8 mouse cellular contexts compared by ENCODE assay signal in the genomic region with DNA sequence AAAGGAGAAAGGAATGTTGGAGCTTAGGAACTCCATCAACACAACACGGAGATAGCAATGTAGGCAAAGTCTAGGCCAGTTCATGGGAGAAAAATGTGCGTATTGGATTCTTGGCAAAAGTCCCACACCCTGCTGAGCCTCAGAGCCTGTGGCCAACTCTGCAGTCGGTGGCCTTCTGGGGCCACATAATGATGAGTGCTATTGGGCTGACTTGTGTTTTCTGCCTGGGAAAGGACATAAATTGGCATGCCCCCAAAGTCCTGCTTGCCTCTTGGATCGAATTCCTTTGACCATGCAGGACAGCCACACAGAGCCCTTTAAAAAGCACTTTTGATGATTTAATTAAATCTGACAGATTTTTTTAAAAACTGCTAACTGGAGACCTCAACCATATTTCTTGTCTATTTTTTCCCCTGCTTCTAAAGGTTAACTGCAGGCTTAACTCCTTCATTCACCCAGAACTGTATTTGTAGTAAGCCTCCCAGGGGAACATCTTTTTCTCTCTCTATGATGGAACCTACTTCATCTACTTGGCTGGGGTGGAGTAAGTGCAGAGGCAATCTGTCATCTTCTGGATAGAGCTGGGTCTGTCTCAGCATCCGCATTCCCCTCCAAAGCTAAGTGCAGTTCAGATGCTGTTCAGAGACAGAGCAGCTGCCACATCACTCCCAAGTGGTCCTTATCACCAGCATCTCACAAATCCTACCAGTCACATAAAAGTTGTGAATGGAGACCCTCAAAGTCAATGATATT.
DNase-seq lines count a peak whose midpoint lies in the region; ATAC-seq and TF ChIP-seq lines count a peak whose summit lies in the region.

No protein-coding gene starts in this region.

- H3K9me3 ChIP-seq in neural tube, embryonic 11.5 days (ENCODE audit: control insufficient read depth, low read length), result no peaks in the 10 kb centered on the region
- no peaks in the 10 kb centered on the region for H3K9me3 ChIP-seq in stomach, postnatal 0 days (ENCODE audit: control insufficient read depth, low read length)

- no peak overlapping the region for H3K9ac ChIP-seq in neural tube, embryonic 11.5 days (ENCODE audit: low read length)
- no peak overlapping the region for H3K9ac ChIP-seq in stomach, postnatal 0 days (ENCODE audit: low read length)

- no peak overlapping the region for H3K4me2 ChIP-seq in neural tube, embryonic 11.5 days (ENCODE audit: low read depth)
- H3K4me2 ChIP-seq in stomach, postnatal 0 days (replicated peaks; ENCODE audit: low read depth), result no peak overlapping the region

- WGBS in neural tube, embryonic 11.5 days, result 65% methylated on average over 5 of the region's 5 CpGs
- 25% methylated on average over 5 of the region's 5 CpGs for WGBS in stomach, postnatal 0 days

- intact Hi-C loops in gastrocnemius, postnatal 14 days (cut with DNase I; ENCODE audit: low total_unique reads), result no loop called here

- TF ChIP-seq EP300 in stomach, postnatal 0 days (optimal IDR thresholded peaks at IDR 0.05), result no peak

- H3K4me3 ChIP-seq in neural tube, embryonic 11.5 days (ENCODE audit: low read depth, low read length), result no peak overlapping the region
- H3K4me3 ChIP-seq in stomach, postnatal 0 days (ENCODE audit: low read depth, low read length), result no peak overlapping the region

- no peak for TF ChIP-seq CTCF in stomach, postnatal 0 days (IDR thresholded peaks at IDR 0.05; ENCODE audit: low read depth)

- DNase-seq in embryo, embryonic 11 days, result peak; percentile 23
- DNase-seq in embryo, embryonic 10 days (ENCODE audit: low spot score), result no peak
- peak; percentile 40 for DNase-seq in neural tube, embryonic 11.5 days (ENCODE audit: low spot score)
- DNase-seq in neural tube, embryonic 10.5 days (ENCODE audit: extremely low spot score, low spot score), result no peak
- DNase-seq in gastrocnemius, postnatal 14 days, result peak; percentile 10
- peak; percentile 57 to 68 for DNase-seq in kidney, postnatal 4 days
- no peak for DNase-seq in stomach, postnatal 0 days (ENCODE audit: low spot score)
- no peak for DNase-seq in thymus, postnatal 0 days (ENCODE audit: low spot score)

- no peaks in the 10 kb centered on the region for H3K27me3 ChIP-seq in neural tube, embryonic 11.5 days (ENCODE audit: control insufficient read depth, insufficient read depth, low read length)
- H3K27me3 ChIP-seq in stomach, postnatal 0 days (ENCODE audit: control insufficient read depth, insufficient read depth, low read length), result no peaks in the 10 kb centered on the region

- no peak for ATAC-seq in neural tube, embryonic 11.5 days (ENCODE audit: insufficient read depth, low FRiP score, low TSS enrichment)
- 0 out of 2 replicates have a peak, but pooled peaks have one; percentile 26 for ATAC-seq in stomach, postnatal 0 days (ENCODE audit: low FRiP score, low TSS enrichment)

- H3K27ac ChIP-seq in neural tube, embryonic 11.5 days (ENCODE audit: low read depth, low read length), result no peak overlapping the region
- no peak overlapping the region for H3K27ac ChIP-seq in stomach, postnatal 0 days (replicated peaks)

- H3K4me1 ChIP-seq in neural tube, embryonic 11.5 days (ENCODE audit: control insufficient read depth, insufficient read depth, low read length), result no peaks in the 10 kb centered on the region
- H3K4me1 ChIP-seq in stomach, postnatal 0 days (replicated peaks; ENCODE audit: control insufficient read depth, insufficient read depth), result no peaks in the 10 kb centered on the region

- H3K36me3 ChIP-seq in neural tube, embryonic 11.5 days (ENCODE audit: control insufficient read depth, insufficient read depth, low read length), result no peaks in the 10 kb centered on the region
- H3K36me3 ChIP-seq in stomach, postnatal 0 days (ENCODE audit: control insufficient read depth, insufficient read depth, low read length), result no peaks in the 10 kb centered on the region

Comparison
In these comparisons a context has a peak if more than half of its experiments do, and no peak if none do; other contexts are left out.
1. DNase-seq: peak in embryo, embryonic 11 days (single experiment), neural tube, embryonic 11.5 days (single experiment), gastrocnemius, postnatal 14 days (single experiment) and kidney, postnatal 4 days (2 of 2); none in embryo, embryonic 10 days (single experiment), neural tube, embryonic 10.5 days (single experiment), stomach, postnatal 0 days (single experiment) and thymus, postnatal 0 days (single experiment).